Mouse (Mus musculus) hindbrain, postnatal 0 days (tissue): ENCODE measurements around the gene Gm38655. TPM values are rescaled to one million over a fixed set of nuclear protein-coding genes. Genes with fewer than 3 reads are reported as not detected.
"Not testable (repeated sequence)": the region's sequence is repeated elsewhere in the genome, so short reads cannot be mapped to it uniquely, and the experiment has no call there.

Experiments used
- ATAC-seq: fragments of 200-750 bp; cut with Nextera tagmentation; 2 replicates; pipeline ENCODE4 v1.8.0; 2017; ENCODE audit warnings: mild to moderate bottlenecking, moderate TSS enrichment, moderate library complexity
- DNase-seq: peaks from one replicate; pipeline ENCODE4 v3.0.0-alpha.2; 2015; ENCODE audit warnings: low spot score
- H3K27ac ChIP-seq: fragments of 300-500 bp; sonication (generic); 2 replicates; pipeline ENCODE4 v1.5.1; 2014; ENCODE audit warnings: mild to moderate bottlenecking
- H3K27me3 ChIP-seq: fragments of 300-500 bp; sonication (generic); 2 replicates; pipeline ENCODE4 v1.6.1; 2014; ENCODE audit warnings: low read length, mixed read lengths; ENCODE audit not compliant: insufficient read depth
- H3K36me3 ChIP-seq: fragments of 300-500 bp; sonication (generic); 2 replicates; pipeline ENCODE4 v1.6.1; 2014; ENCODE audit warnings: low read length, mixed read lengths; ENCODE audit not compliant: insufficient read depth
- H3K4me1 ChIP-seq: fragments of 300-500 bp; sonication (generic); 2 replicates; pipeline ENCODE4 v1.6.1; 2014; ENCODE audit warnings: antibody characterized with exemption, low read length, mixed read lengths; ENCODE audit not compliant: insufficient read depth
- H3K4me2 ChIP-seq: fragments of 300-500 bp; sonication (generic); 2 replicates; pipeline ENCODE4 v1.6.1; 2014; ENCODE audit warnings: low read depth, mild to moderate bottlenecking, low read length, moderate library complexity, mixed read lengths
- H3K4me3 ChIP-seq: fragments of 300-500 bp; sonication (generic); 2 replicates; pipeline ENCODE4 v1.5.1; 2014; ENCODE audit warnings: low read length
- H3K9ac ChIP-seq: fragments of 300-500 bp; sonication (generic); replicated peaks from 2 replicates; pipeline ENCODE4 v1.6.1; 2014; ENCODE audit warnings: mild to moderate bottlenecking, low read length, moderate library complexity, mixed read lengths
- H3K9me3 ChIP-seq: fragments of 300-500 bp; sonication (generic); 2 replicates; pipeline ENCODE4 v1.6.1; 2016; ENCODE audit warnings: low read length, mixed read lengths
- CTCF ChIP-seq: IDR thresholded peaks from 2 replicates; pipeline ENCODE4 v1.5.1; 2016; ENCODE audit warnings: antibody characterized with exemption, control low read depth, low read depth
- WGBS: fragments of 180-500 bp; shearing (Covaris S2); extraction: QIAGEN DNeasy Blood & Tissue Kit; methylation state at CpG from one replicate; pipeline ENCODE4 v1.1.7; 2014; 5-methylcytosine and 5-hydroxymethylcytosine counted together
- polyA plus RNA-seq: library from polyadenylated mRNA; unstranded; fragments of >200 nt; fragmentation: Nextera tagmentation; extraction: Ambion mirVana; gene quantifications from 2 replicates; pipeline ENCODE4 v1.2.1, GENCODE M21; 2015
- total RNA-seq: library from RNA; depleted of rRNA; stranded (reverse); fragments of >200 nt; gene quantifications from 2 replicates; pipeline ENCODE4 v1.2.3, GENCODE M21; 2014

Gene Gm38655
- total and polyA plus RNA-seq, 2 experiments from 2014 or later: not detected

DNA sequence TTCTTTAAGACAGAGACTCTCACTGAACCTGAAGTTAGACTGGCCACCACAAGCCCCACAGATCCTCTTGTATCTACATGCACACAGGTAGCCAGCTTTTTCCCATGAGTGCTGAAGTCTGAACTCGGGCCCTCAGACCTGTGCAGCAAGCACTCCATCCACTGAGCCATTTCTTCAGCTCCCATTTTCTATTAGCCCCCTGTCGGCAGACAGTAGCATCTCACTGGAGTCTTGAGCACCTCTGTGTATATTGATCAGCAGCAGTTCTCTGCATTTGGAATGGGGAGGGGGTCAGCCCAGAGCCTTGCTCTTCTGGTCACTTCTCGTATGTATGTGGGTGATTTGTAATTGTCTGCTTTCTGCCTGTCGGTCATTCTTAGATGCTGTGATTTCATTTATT lies 35.3 kb downstream of the Gm38655 start:
- TF ChIP-seq CTCF: peak; percentile 53
- Histone ChIP-seq H3K9ac (no peak overlapping the region), H3K27me3 (no peaks in the 10 kb centered on the region), H3K9me3 (no peaks in the 10 kb centered on the region), H3K27ac (no peak overlapping the region), H3K36me3 (no peaks in the 10 kb centered on the region), H3K4me3 (no peak overlapping the region), H3K4me1 (no peaks in the 10 kb centered on the region), H3K4me2 (no peak overlapping the region)
- DNase-seq (peak; percentile 25), ATAC-seq (no peak)
- 72% methylated on average over 4 of the region's 4 CpGs for WGBS

DNA sequence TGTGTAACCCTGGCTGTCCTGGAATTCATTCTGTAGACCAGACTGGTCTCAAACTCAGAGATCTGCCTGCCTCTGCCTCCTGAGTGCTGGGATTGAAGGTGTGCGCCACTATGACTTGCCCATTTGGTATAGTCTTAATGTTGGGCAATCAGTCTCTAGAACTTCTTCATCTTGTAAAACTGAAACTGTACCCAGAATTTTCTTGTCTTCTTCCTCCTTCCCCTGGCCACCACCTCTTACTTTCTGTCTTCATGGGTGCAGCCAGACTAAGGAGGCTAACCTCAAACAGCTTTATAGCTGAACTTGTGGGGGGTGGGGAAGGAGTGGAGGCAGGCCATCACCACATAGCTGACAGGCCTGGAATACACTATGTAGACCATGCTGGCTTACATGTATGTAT lies 36.5 kb downstream of the Gm38655 start:
- Histone ChIP-seq H3K4me1 (peaks cover 7% of the 10 kb centered on the region), H3K4me2 (no peak overlapping the region), H3K36me3 (no peaks in the 10 kb centered on the region), H3K4me3 (no peak overlapping the region), H3K9me3 (no peaks in the 10 kb centered on the region), H3K9ac (no peak overlapping the region), H3K27me3 (no peaks in the 10 kb centered on the region), H3K27ac (no peak overlapping the region)
- TF ChIP-seq CTCF: no peak
- ATAC-seq (no peak), DNase-seq (no peak)
- 96% methylated on average over 1 of the region's 1 CpGs for WGBS

DNA sequence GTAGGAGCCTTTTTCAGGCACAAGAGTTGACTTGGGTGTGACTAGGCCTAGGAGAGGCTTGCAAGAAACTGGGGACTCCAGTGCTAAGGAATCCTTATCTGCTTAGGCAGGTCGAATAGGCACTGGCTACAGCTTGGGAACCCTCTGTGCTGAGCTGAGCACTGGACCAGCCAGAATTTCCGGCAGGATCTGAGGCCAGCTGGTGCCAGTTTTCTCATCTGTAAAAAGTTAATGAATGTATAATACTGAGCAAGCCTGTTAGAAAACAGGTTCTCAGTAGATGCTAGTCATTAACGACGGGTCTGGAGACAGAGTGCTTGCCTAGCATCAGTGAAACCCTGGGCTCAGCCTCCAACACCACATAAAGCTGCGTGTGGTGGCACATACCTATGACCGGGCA lies 39.6 kb downstream of the Gm38655 start:
- no peak overlapping the region for H3K27ac ChIP-seq
- TF ChIP-seq CTCF: no peak
- no peaks in the 10 kb centered on the region for H3K36me3 ChIP-seq
- H3K9me3 ChIP-seq: no peaks in the 10 kb centered on the region
- no peak for DNase-seq
- WGBS: 89% methylated on average over 6 of the region's 6 CpGs
- no peak for ATAC-seq
- no peak overlapping the region for H3K9ac ChIP-seq
- peaks cover 8% of the 10 kb centered on the region for H3K4me1 ChIP-seq
- no peak overlapping the region for H3K4me2 ChIP-seq
- H3K27me3 ChIP-seq: no peaks in the 10 kb centered on the region
- no peak overlapping the region for H3K4me3 ChIP-seq

GRCm38 (mm10) chr17:25133275-25133698 lies 42.0 kb downstream of the Gm38655 start, which contains the start of gene Clcn7:
Clcn7 (plus strand) TSS chr17:25133391.
- TF ChIP-seq CTCF: no peak
- DNase-seq (peak; percentile 98), ATAC-seq (peak; percentile 94)
- H3K4me2 ChIP-seq: peak within 1 kb of the TSS; percentile 82
- no peaks in the 10 kb centered on the region for H3K36me3 ChIP-seq
- no peaks in the 10 kb centered on the region; the same call in 1 of the 2 replicates for H3K27me3 ChIP-seq
- H3K9me3 ChIP-seq: no peaks in the 10 kb centered on the region
- under 1% methylated on average over 40 of the region's 40 CpGs for WGBS
- H3K4me3 ChIP-seq: peak within 1 kb of the TSS; percentile 68
- H3K4me1 ChIP-seq: peaks cover 8% of the 10 kb centered on the region
- H3K9ac ChIP-seq: peak within 1 kb of the TSS; percentile 68
- peak within 1 kb of the TSS; percentile 11; the same call in 1 of the 2 replicates for H3K27ac ChIP-seq

DNA sequence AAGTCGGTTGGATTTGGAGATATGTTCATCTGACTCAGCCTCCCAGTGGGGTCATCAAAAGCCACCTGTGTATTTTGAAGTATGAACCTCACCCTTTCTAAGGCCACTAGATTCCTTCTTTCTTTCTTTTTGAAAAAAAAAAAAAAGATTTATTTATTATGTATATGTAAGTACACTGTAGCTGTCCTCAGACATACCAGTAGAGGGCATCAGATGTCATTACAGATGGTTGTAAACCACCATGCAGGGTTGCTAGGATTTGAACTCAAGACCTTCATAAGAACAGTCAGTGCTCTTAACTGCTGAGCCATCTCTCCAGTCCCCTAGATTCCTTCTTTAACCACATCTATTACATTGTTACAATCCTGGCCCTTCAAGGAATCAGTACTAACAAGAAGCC lies 45.2 kb downstream of the Gm38655 start:
- Histone ChIP-seq H3K9ac (no peak overlapping the region), H3K4me3 (no peak overlapping the region), H3K4me1 (peaks cover 8% of the 10 kb centered on the region), H3K4me2 (no peak overlapping the region), H3K9me3 (no peaks in the 10 kb centered on the region), H3K27ac (no peak overlapping the region), H3K27me3 (no peaks in the 10 kb centered on the region; the same call in 1 of the 2 replicates), H3K36me3 (no peaks in the 10 kb centered on the region)
- DNase-seq: no peak
- WGBS: 93% methylated on average over 1 of the region's 1 CpGs
- no peak for TF ChIP-seq CTCF
- no peak for ATAC-seq

DNA sequence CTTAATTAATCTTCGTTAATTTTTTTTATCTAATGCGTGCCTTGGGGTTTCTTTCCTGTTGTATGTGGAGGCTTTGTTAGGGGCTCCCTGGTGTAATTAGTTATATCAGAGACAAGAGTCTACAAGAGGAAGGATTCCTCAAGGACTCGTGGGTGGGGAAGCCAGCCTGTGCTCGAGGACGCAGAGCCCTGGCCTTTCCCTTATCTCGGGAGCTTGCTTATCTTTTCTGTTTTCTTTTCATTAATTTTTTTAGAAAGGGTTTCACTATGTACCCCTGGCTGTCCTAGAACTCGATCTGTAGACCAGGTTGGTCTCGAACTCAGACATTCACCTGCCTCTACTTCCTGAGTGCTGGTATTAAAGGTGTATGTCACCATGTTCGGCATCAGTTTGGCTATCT lies 47.6 kb downstream of the Gm38655 start:
- WGBS: 78% methylated on average over 9 of the region's 9 CpGs
- H3K27ac ChIP-seq: no peak overlapping the region
- H3K36me3 ChIP-seq: no peaks in the 10 kb centered on the region

DNA sequence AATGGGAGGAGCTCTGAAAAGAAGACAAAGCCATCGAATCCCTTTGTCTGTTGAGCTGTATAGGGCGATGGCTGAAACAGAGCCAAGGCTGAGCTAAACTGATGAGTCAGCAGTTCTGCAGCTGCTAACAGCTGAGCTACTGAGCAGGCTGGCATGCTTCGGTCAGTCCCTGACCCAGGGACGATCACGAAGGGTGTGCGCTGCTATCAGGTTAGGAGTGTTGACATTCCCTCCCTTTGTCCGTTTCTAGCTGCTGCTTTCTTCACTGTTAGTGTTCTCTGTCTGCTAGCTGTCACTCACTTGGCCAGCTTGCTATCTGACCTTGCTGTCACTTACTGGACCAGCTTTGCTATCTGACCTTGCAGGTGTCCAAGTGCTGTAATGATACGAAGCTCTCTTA lies 48.2 kb downstream of the Gm38655 start:
- no peak overlapping the region for H3K4me3 ChIP-seq
- WGBS: 49% methylated on average over 8 of the region's 8 CpGs
- TF ChIP-seq CTCF: no peak
- H3K4me2 ChIP-seq: no peak overlapping the region
- H3K9ac ChIP-seq: no peak overlapping the region
- no peaks in the 10 kb centered on the region; the same call in 1 of the 2 replicates for H3K27me3 ChIP-seq
- ATAC-seq (no peak), DNase-seq (peak; percentile 7)
- H3K9me3 ChIP-seq: no peaks in the 10 kb centered on the region
- no peak overlapping the region for H3K27ac ChIP-seq
- no peaks in the 10 kb centered on the region for H3K4me1 ChIP-seq
- no peaks in the 10 kb centered on the region for H3K36me3 ChIP-seq

More for the DNA sequence above, 47.6 kb downstream of the Gm38655 start:
- no peak overlapping the region for H3K4me3 ChIP-seq
- H3K4me1 ChIP-seq: no peaks in the 10 kb centered on the region
- H3K27me3 ChIP-seq: no peaks in the 10 kb centered on the region; the same call in 1 of the 2 replicates
- no peaks in the 10 kb centered on the region for H3K9me3 ChIP-seq
- TF ChIP-seq CTCF: no peak
- DNase-seq: no peak
- H3K9ac ChIP-seq: no peak overlapping the region
- no peak overlapping the region for H3K4me2 ChIP-seq
- ATAC-seq: no peak

DNA sequence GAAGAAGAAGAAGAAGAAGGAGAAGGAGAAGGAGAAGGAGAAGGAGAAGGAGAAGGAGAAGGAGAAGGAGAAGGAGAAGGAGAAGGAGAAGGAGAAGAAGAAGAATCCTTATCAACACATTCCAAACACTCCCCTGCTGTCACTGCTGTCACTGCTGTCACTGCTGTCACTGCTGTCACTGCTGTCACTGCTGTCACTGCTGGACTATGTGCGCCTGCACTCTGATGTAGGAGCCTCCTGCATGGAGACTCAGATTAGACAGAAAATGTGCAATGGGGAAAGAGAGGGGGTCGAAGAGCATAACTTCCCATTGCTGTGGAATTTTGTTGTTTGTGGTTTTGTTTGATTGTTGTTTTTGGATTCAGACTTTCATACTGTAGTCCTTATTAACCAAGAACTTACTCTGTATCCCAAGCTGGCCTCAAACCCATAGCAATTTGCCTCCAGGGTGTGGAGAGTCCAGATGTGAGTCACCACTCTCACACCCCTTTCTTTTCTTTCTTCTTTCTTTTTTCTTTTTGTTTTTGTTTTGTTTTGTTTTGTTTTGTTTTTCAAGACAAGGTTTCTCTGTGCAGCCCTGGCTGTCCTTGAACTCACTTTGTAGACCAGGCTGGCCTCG lies 49.7 kb downstream of the Gm38655 start:
- DNase-seq, H3K9ac ChIP-seq, H3K27me3 ChIP-seq, H3K36me3 ChIP-seq, H3K4me3 ChIP-seq, H3K4me1 ChIP-seq, H3K27ac ChIP-seq, H3K4me2 ChIP-seq, H3K9me3 ChIP-seq, ATAC-seq: not testable (repeated sequence)
- WGBS: 78% methylated on average over 3 of the region's 3 CpGs
